Mouse (Mus musculus) layer of hippocampus, postnatal 25 days (tissue): ENCODE measurements around the gene Bmp8b. TPM values are rescaled to one million over a fixed set of nuclear protein-coding genes. Genes with fewer than 3 reads are reported as not detected.
"Not testable (repeated sequence)": the region's sequence is repeated elsewhere in the genome, so short reads cannot be mapped to it uniquely, and the experiment has no call there.

Experiments used
- DNase-seq, 2 experiments: peaks; one replicate each; pipeline ENCODE4 v3.0.0; 2022; ENCODE audit warnings: mixed read lengths in 2 of 2, low spot score in 1 of 2; ENCODE audit errors: extremely low spot score in 1 of 2
- total RNA-seq, 2 experiments: library from RNA; stranded (reverse); gene quantifications; 2 replicates each; pipeline ENCODE4 v1.2.3; 2021

The Bmp8b gene
- total RNA-seq, 2 experiments from 2014 or later = 0.22 to 0.45 TPM

GRCm38 (mm10) chr4:123110751-123111150 is 5.8 kb downstream of the Bmp8b start:
- DNase-seq = no peak

GRCm38 (mm10) chr4:123111275-123111983 is 6.5 kb downstream of the Bmp8b start:
- DNase-seq = not testable (repeated sequence)

GRCm38 (mm10) chr4:123112216-123112764 is 7.3 kb downstream of the Bmp8b start:
- DNase-seq = no peak

- not testable (repeated sequence) for DNase-seq
Observed at GRCm38 (mm10) chr4:123114651-123115050, 9.7 kb downstream of the Bmp8b start.

GRCm38 (mm10) chr4:123116011-123116410 is 11.0 kb downstream of the Bmp8b start, which contains the start of gene Oxct2b:
Gene Oxct2b (plus strand): TSS chr4:123116266.
- DNase-seq = no peak

GRCm38 (mm10) chr4:123116640-123117039 is 11.7 kb downstream of the Bmp8b start:
- DNase-seq = peak in 1 of 2 experiments; percentile 13

- no peak for DNase-seq
Observed at GRCm38 (mm10) chr4:123121286-123121685, 16.3 kb downstream of the Bmp8b start.

GRCm38 (mm10) chr4:123126626-123127025 is 21.7 kb downstream of the Bmp8b start:
- no peak for DNase-seq

- no peak for DNase-seq
Observed at GRCm38 (mm10) chr4:123127051-123127450, 22.1 kb downstream of the Bmp8b start.

- DNase-seq = no peak
Observed at GRCm38 (mm10) chr4:123137551-123137950, 32.6 kb downstream of the Bmp8b start.

GRCm38 (mm10) chr4:123139513-123140154 is 34.7 kb downstream of the Bmp8b start, which contains the start of gene Ppie:
Gene Ppie (minus strand): TSS chr4:123139951.
- DNase-seq = peak; percentile 51 to 58

- DNase-seq = no peak
Observed at GRCm38 (mm10) chr4:123147446-123148150, 42.6 kb downstream of the Bmp8b start.

GRCm38 (mm10) chr4:123152003-123152402 is 47.0 kb downstream of the Bmp8b start:
- DNase-seq = no peak

- DNase-seq = peak; percentile 23 to 46
Observed at GRCm38 (mm10) chr4:123152976-123153375, 48.0 kb downstream of the Bmp8b start.

- no peak for DNase-seq
Observed at GRCm38 (mm10) chr4:123155004-123155403, 50.0 kb downstream of the Bmp8b start.

- no peak for DNase-seq
Observed at GRCm38 (mm10) chr4:123155427-123155826, 50.5 kb downstream of the Bmp8b start.

- DNase-seq = no peak
Observed at GRCm38 (mm10) chr4:123155840-123156239, 50.9 kb downstream of the Bmp8b start.

- DNase-seq = no peak
Observed at GRCm38 (mm10) chr4:123160571-123160970, 55.6 kb downstream of the Bmp8b start.

GRCm38 (mm10) chr4:123161251-123161650 is 56.3 kb downstream of the Bmp8b start:
- not testable (repeated sequence) for DNase-seq

- DNase-seq = no peak
Observed at GRCm38 (mm10) chr4:123162305-123162917, 57.4 kb downstream of the Bmp8b start.
